Mouse (Mus musculus) yolk sac, embryonic 10.5 days (tissue): Measurements from ENCODE around the gene Grm7.

Experiments used
- DNase-seq: peaks from one replicate; pipeline ENCODE4 v3.0.0-alpha.2; 2017; ENCODE audit warnings: low spot score

Gene Grm7

GRCm38 (mm10) chr6:110645411-110646361 is at the start of gene Grm7:
Gene Grm7, plus strand, starts transcription at chr6:110645581.
- DNase-seq, result no peak

GRCm38 (mm10) chr6:110645041-110645410 is 355 bp upstream of the Grm7 start:
- DNase-seq, result no peak

- DNase-seq, result no peak
These were observed 1.5 kb downstream of the Grm7 start for GRCm38 (mm10) chr6:110646901-110647300.

- DNase-seq, result no peak
These were observed 3.8 kb downstream of the Grm7 start for GRCm38 (mm10) chr6:110649227-110649626.

- DNase-seq, result no peak
These were observed 8.1 kb downstream of the Grm7 start for GRCm38 (mm10) chr6:110653361-110654001.

GRCm38 (mm10) chr6:110664436-110664835 is 19.1 kb downstream of the Grm7 start:
- DNase-seq, result no peak

GRCm38 (mm10) chr6:110668447-110668846 is 23.1 kb downstream of the Grm7 start:
- no peak for DNase-seq

- no peak for DNase-seq
These were observed 45.6 kb downstream of the Grm7 start for GRCm38 (mm10) chr6:110690954-110691353.

- no peak for DNase-seq
These were observed 64.4 kb downstream of the Grm7 start for GRCm38 (mm10) chr6:110709763-110710162.

- no peak for DNase-seq
These were observed 69.6 kb downstream of the Grm7 start for GRCm38 (mm10) chr6:110714943-110715342.

- DNase-seq, result no peak
These were observed 78.0 kb downstream of the Grm7 start for GRCm38 (mm10) chr6:110723371-110723770.

- DNase-seq, result no peak
These were observed 88.5 kb downstream of the Grm7 start for GRCm38 (mm10) chr6:110733914-110734313.

GRCm38 (mm10) chr6:110743981-110744670 is 98.7 kb downstream of the Grm7 start:
- DNase-seq, result no peak

GRCm38 (mm10) chr6:110755921-110756320 is 110.5 kb downstream of the Grm7 start:
- no peak for DNase-seq

- no peak for DNase-seq
These were observed 124.2 kb downstream of the Grm7 start for GRCm38 (mm10) chr6:110769588-110769987.

GRCm38 (mm10) chr6:110772652-110773051 is 127.3 kb downstream of the Grm7 start:
- no peak for DNase-seq

GRCm38 (mm10) chr6:110776046-110776445 is 130.7 kb downstream of the Grm7 start:
- no peak for DNase-seq

- DNase-seq, result no peak
These were observed 140.1 kb downstream of the Grm7 start for GRCm38 (mm10) chr6:110785497-110785928.

GRCm38 (mm10) chr6:110792696-110793095 is 147.3 kb downstream of the Grm7 start:
- DNase-seq, result no peak

- DNase-seq, result no peak
These were observed 162.1 kb downstream of the Grm7 start for GRCm38 (mm10) chr6:110807481-110807880.

- DNase-seq, result no peak
These were observed 166.8 kb downstream of the Grm7 start for GRCm38 (mm10) chr6:110812214-110812613.

- no peak for DNase-seq
These were observed 172.9 kb downstream of the Grm7 start for GRCm38 (mm10) chr6:110818236-110818635.

GRCm38 (mm10) chr6:110868311-110868710 is 222.9 kb downstream of the Grm7 start:
- no peak for DNase-seq
